Mouse (Mus musculus): ENCODE measurements around the gene Tha1.
"Not testable (repeated sequence)": the region's sequence is repeated elsewhere in the genome, so short reads cannot be mapped to it uniquely, and the experiment has no call there.

Tha1 gene

DNA sequence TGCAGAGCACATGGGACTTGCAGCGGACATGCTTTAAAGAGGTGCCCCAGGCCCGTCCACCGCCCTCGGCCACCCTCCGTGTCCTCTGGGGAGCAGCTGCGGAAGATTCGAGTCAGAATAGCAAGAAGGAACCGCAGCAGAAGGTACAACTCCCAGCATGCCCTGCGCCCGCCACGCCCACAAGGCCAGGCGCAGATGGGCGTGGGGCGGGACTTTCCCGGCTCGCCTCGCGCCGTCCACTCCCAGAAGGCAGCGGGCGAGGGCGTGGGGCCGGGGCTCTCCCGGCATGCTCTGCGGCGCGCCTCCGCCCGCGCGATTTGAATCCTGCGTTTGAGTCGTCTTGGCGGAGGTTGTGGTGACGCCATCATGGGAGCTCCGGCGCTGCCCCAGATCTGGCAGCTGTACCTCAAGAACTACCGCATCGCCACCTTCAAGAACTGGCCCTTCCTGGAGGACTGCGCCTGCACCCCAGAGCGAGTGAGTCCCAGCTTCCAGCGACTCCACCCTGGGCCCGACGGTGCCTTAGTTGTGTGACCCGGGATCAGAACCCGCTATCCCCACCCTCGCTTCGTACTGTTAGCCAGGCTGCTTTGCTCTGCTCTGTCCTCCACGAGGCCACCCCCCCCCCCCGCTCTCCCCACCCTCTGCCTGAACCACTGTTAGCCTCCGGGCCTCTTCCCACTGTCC, 24.2 kb downstream of the Tha1 start, which contains the start of gene Birc5:
Gene Birc5, plus strand, starts transcription at position 267 of the 687 bp plus-strand sequence.
- DNase-seq (ENCODE audit: low spot score in 2 of 2) = peak; percentile 95 to 97

GRCm38 (mm10) chr11:117848271-117848984, 24.9 kb downstream of the Tha1 start:
- DNase-seq (ENCODE audit: low spot score in 2 of 2) = peak; percentile 72 to 73

DNA sequence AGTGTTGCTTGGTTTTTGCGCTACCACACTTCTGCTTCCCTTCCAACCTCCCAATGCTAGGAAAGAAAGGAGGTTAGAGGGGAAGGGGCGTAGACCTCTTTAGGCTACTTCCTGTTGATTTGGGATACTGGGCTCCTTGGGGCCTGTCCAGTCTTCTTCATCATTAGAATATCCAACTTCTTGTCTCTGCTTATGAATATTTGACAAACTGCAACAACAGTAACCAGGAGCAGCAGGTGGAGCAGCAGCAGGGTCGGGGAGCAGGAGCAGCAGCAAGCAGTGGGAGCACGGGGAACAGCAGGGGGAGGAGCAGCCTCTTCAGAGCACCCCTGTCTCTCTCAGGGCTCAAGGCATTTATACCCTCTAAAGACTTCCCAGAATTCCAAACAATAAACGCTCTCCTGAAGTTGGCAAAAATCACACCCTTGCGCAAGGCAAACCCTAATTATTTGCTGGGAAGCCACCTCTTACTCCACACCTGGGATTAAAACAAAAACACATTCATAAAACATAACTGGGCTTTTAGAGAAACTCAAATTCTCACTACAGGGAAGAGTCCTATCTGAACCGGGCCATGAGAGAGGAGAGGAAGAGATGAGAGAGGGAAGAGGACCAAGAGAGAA, 25.6 kb downstream of the Tha1 start:
- DNase-seq (ENCODE audit: low spot score in 2 of 2) = no peak

- no peak for DNase-seq (ENCODE audit: low spot score in 2 of 2)
These were observed 26.6 kb downstream of the Tha1 start for GRCm38 (mm10) chr11:117846640-117847039.

GRCm38 (mm10) chr11:117845651-117846050, 27.6 kb downstream of the Tha1 start:
- no peak for DNase-seq (ENCODE audit: low spot score in 2 of 2)

DNA sequence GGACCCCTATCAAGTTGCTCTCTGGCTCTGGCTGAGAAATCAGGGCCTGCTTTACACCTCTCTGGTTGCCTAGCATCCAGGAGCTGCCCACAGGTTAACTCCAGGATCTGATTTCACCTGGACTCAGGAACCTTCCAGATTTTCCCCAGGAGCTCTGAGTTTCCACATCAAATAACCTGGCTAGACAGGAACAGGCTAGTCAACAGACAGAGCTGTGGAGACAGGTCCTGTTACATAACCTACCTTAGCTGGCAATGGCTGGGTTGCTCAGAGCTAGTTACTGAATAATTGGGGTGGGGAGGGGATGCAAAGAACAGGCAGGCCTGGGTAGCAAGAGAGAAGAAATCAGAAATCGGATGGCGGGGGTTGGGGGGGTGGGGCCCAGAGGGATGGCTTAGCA, 28.3 kb downstream of the Tha1 start:
- no peak for DNase-seq (ENCODE audit: low spot score in 2 of 2)

GRCm38 (mm10) chr11:117843434-117843833, 29.8 kb downstream of the Tha1 start:
- DNase-seq (ENCODE audit: low spot score in 2 of 2) = no peak

DNA sequence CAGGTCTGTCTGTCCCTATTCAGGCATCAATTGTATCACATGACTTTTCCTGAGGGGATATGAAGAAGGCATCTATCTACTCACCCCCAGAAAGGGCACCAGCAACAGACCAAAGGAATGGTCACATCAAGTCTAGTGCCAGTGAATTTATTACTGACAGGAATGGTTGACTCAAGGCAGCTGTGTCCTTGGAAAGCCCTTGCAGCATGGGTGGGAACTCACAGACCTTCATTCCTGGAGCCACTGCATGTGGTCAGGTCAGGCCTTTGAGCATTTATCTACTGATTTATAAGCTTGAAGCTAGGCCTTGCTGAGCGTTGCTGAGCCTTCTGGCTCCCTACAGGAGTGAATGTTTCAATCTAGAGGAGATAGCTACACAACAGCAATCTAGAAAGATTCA, 32.4 kb downstream of the Tha1 start:
- DNase-seq (ENCODE audit: low spot score in 2 of 2) = no peak

- DNase-seq (ENCODE audit: low spot score in 2 of 2) = no peak
These were observed 34.3 kb downstream of the Tha1 start for GRCm38 (mm10) chr11:117839021-117839420.

GRCm38 (mm10) chr11:117838572-117838971, 34.7 kb downstream of the Tha1 start:
- DNase-seq (ENCODE audit: low spot score in 2 of 2) = no peak

DNA sequence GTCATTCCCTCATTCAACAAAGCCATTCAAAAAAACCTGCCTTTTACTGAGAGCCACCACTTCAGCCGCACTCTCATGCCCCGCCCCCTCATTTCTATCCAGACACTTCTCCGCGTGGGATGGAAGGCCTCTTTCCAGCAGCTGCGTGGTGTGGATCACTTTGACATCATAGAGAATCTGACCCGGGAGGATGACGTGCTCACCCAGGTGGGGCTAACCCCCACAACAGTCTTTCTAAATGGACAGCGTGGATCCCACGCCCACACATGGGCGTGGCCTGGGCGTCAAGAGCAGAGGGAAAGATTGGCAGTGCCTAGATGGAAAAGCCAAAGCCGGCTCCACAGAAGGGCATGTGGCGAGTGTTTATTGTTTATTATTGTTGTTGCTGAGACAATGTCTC, 37.0 kb downstream of the Tha1 start:
- DNase-seq (ENCODE audit: low spot score in 2 of 2) = no peak

DNA sequence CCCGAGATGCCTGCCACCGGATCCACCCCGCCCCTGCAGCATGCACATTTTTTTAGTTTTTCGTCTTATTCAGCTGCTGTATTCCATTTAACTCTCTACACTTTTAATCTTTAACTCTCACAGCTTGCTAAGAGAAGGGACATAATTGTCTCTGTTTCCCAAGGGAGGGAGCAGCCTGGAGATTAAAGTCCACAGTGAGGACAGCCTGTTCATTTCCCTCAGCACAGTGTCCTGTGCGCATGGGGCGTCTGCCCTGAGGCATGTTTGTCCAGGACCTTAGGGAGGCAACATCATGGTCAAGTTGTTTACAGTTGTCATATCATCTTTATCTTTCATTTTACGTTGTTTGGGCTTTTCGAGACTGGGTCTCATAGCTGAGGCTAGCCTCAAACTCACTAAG, 39.2 kb downstream of the Tha1 start:
- DNase-seq (ENCODE audit: low spot score in 2 of 2) = no peak

DNA sequence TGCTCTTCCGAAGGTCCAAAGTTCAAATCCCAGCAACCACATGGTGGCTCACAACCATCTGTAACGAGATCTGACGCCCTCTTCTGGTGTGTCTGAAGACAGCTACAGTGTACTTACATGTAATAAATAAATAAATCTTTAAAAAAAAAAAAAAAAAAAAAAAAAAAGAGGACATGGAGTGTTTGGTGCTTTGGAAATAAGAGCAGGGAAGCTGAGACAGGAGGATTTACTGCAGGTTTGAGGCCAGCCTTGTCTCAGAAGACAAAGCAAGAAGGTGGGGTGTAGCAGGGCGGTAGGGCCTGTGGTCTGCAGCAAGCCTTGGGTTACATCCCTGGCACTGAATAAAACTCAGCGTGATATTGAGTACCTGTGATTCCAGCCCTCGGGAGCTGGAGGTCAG, 39.8 kb downstream of the Tha1 start:
- not testable (repeated sequence) for DNase-seq (ENCODE audit: low spot score in 2 of 2)

- DNase-seq (ENCODE audit: low spot score in 2 of 2) = peak; percentile 89 to 92
These were observed 41.0 kb downstream of the Tha1 start for GRCm38 (mm10) chr11:117832086-117832969.

DNA sequence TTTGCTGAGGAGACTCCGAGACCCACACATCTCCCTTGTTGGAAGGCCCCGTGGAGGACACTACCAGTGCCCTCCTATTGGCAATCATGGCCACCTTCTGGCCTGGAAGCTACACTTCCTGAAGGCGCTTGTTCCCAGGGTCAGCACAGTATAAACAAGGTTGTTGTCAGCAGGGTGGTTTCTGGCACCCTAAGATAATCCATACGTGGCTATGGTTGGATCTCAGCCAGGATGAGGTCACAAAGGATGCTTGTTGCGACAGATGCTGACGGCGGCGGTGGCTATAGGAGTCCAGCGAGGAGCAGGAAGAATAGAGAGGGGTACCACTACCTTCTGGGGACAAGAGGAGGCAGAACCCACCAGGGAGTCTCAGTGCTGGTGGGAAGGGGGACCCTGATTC, 42.9 kb downstream of the Tha1 start:
- DNase-seq (ENCODE audit: low spot score in 2 of 2) = no peak

- DNase-seq (ENCODE audit: low spot score in 2 of 2) = no peak
These were observed 43.5 kb downstream of the Tha1 start for GRCm38 (mm10) chr11:117829671-117830215.

- DNase-seq (ENCODE audit: low spot score in 2 of 2) = no peak
These were observed 44.2 kb downstream of the Tha1 start for GRCm38 (mm10) chr11:117828888-117829604.

- DNase-seq (ENCODE audit: low spot score in 2 of 2) = peak; percentile 75 to 82
These were observed 45.0 kb downstream of the Tha1 start for GRCm38 (mm10) chr11:117828149-117828887.

GRCm38 (mm10) chr11:117827386-117827785, 45.9 kb downstream of the Tha1 start:
- DNase-seq (ENCODE audit: low spot score in 2 of 2) = no peak

DNA sequence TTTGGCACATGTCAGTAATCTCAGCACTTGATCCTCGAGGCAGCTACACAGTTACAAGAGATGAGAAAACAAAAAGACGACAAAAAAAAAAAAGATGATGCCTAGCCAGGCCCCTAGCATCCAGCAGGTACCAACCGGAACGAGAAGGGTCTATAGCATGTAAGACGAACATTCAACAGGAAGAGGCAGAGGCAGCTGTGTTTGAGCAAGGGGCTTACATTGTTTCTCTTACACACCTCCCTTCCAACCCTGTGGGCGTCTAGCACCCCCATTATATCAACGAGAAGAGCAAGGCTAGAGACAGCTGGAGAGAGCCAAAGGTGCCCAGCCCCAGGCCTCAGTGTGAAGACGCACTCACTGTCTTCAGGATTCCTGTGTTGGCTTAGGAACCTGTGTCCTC, 46.4 kb downstream of the Tha1 start:
- no peak for DNase-seq (ENCODE audit: low spot score in 2 of 2)
